Mouse (Mus musculus) heart, embryonic 13.5 days (tissue): ENCODE data around the gene Nms. TPM values are rescaled to one million over a fixed set of nuclear protein-coding genes. Genes with fewer than 3 reads are reported as not detected.

ENCODE experiments used
- ATAC-seq: fragments of 200-750 bp; cut with Nextera tagmentation; 2 replicates; pipeline ENCODE4 v1.8.0; 2017; ENCODE audit warnings: moderate TSS enrichment; ENCODE audit not compliant: insufficient number of reproducible peaks, low FRiP score, low TSS enrichment; ENCODE audit errors: extremely low read depth
- H3K27ac ChIP-seq: fragments of 300-500 bp; sonication (generic); replicated peaks from 2 replicates; pipeline ENCODE4 v1.5.1; 2015; ENCODE audit warnings: moderate library complexity, mild to moderate bottlenecking, inconsistent platforms
- H3K27me3 ChIP-seq: fragments of 300-500 bp; sonication (generic); replicated peaks from 2 replicates; pipeline ENCODE4 v1.6.1; 2015; ENCODE audit warnings: mild to moderate bottlenecking, inconsistent platforms
- H3K36me3 ChIP-seq: fragments of 300-500 bp; sonication (generic); 2 replicates; pipeline ENCODE4 v1.6.1; 2015; ENCODE audit warnings: mild to moderate bottlenecking, inconsistent platforms
- H3K4me1 ChIP-seq: fragments of 300-500 bp; sonication (generic); 2 replicates; pipeline ENCODE4 v1.6.1; 2015; ENCODE audit warnings: inconsistent platforms
- H3K4me2 ChIP-seq: fragments of 300-500 bp; sonication (generic); 2 replicates; pipeline ENCODE4 v1.6.1; 2015; ENCODE audit warnings: inconsistent platforms, mild to moderate bottlenecking, moderate library complexity
- H3K4me3 ChIP-seq: fragments of 300-500 bp; sonication (generic); 2 replicates; pipeline ENCODE4 v1.5.1; 2015; ENCODE audit warnings: moderate library complexity, mild to moderate bottlenecking, inconsistent platforms
- H3K9ac ChIP-seq: fragments of 300-500 bp; sonication (generic); 2 replicates; pipeline ENCODE4 v1.6.1; 2015; ENCODE audit warnings: inconsistent platforms, mild to moderate bottlenecking, moderate library complexity
- H3K9me3 ChIP-seq: fragments of 300-500 bp; sonication (generic); 2 replicates; pipeline ENCODE4 v1.6.1; 2016; ENCODE audit warnings: inconsistent platforms
- WGBS: fragments of 180-500 bp; shearing (Covaris S2); methylation state at CpG from one replicate; pipeline ENCODE4 v1.1.7; 2015; ENCODE audit warnings: mixed read lengths; 5-methylcytosine and 5-hydroxymethylcytosine counted together
- polyA plus RNA-seq: library from polyadenylated mRNA; unstranded; fragments of >200 nt; fragmentation: Nextera tagmentation; extraction: Ambion mirVana; gene quantifications from 2 replicates; pipeline ENCODE4 v1.2.1, GENCODE M21; 2015

Nms gene
- polyA plus RNA-seq, 1 experiment from 2014 or later = not detected

DNA sequence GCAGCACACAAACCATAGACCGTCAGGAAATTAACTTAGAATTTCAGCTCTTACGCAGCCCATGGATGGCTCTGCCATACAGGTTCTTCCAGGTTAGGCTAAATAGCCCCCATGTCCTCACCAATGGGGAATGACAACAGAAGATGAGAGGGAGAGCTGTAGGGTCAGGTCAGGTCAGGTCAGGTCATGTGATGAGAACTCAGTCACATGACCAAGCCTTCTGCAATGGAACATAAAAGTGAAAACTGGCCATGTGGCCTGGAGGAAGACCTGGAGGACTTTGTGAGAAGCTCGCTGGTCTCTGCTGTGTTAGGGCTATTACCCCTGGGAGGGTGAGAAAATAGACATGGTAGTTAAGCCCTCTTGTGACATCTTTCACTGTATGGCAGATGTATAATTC lies 17.5 kb downstream of the Nms start:
- H3K4me2 ChIP-seq = no peak overlapping the region
- no peaks in the 10 kb centered on the region for H3K27me3 ChIP-seq
- H3K4me3 ChIP-seq = no peak overlapping the region
- H3K27ac ChIP-seq = no peak overlapping the region
- H3K36me3 ChIP-seq = no peaks in the 10 kb centered on the region
- no peak for ATAC-seq
- no peak overlapping the region for H3K9ac ChIP-seq
- no peaks in the 10 kb centered on the region for H3K4me1 ChIP-seq
- no peaks in the 10 kb centered on the region for H3K9me3 ChIP-seq
- WGBS = 80% methylated on average over 3 of the region's 3 CpGs

GRCm38 (mm10) chr1:38969116-38969515 lies 30.2 kb downstream of the Nms start:
- no peak overlapping the region for H3K9ac ChIP-seq
- ATAC-seq = no peak
- no peak overlapping the region for H3K27ac ChIP-seq
- H3K36me3 ChIP-seq = no peaks in the 10 kb centered on the region
- no peaks in the 10 kb centered on the region for H3K9me3 ChIP-seq
- no peak overlapping the region for H3K4me2 ChIP-seq
- 80% methylated on average over 1 of the region's 1 CpGs for WGBS
- no peak overlapping the region for H3K4me3 ChIP-seq
- H3K4me1 ChIP-seq = no peaks in the 10 kb centered on the region
- no peaks in the 10 kb centered on the region for H3K27me3 ChIP-seq

DNA sequence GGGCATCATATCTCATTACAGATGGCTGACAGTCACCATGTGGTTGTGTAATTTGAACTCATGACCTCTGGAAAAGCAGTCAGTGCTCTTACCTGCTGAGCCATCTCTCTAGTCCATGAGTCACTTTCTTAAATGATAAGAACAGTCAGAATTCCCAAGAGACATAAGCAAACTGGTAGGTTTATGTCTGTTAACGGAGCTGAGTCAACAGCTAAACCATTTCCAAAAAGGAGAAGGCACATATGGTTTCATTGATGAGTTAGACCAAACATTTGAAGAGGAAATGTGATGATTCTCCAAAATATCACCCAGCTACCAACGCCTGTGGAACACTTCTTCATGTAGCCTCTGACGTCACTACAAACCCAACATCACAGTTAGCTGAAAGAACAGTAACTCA lies 32.8 kb downstream of the Nms start:
- Histone ChIP-seq H3K9ac (no peak overlapping the region), H3K4me2 (no peak overlapping the region), H3K9me3 (no peaks in the 10 kb centered on the region), H3K27ac (no peak overlapping the region), H3K27me3 (no peaks in the 10 kb centered on the region), H3K36me3 (no peaks in the 10 kb centered on the region), H3K4me3 (no peak overlapping the region), H3K4me1 (no peaks in the 10 kb centered on the region)
- WGBS = 75% methylated on average over 3 of the region's 3 CpGs
- ATAC-seq = no peak

DNA sequence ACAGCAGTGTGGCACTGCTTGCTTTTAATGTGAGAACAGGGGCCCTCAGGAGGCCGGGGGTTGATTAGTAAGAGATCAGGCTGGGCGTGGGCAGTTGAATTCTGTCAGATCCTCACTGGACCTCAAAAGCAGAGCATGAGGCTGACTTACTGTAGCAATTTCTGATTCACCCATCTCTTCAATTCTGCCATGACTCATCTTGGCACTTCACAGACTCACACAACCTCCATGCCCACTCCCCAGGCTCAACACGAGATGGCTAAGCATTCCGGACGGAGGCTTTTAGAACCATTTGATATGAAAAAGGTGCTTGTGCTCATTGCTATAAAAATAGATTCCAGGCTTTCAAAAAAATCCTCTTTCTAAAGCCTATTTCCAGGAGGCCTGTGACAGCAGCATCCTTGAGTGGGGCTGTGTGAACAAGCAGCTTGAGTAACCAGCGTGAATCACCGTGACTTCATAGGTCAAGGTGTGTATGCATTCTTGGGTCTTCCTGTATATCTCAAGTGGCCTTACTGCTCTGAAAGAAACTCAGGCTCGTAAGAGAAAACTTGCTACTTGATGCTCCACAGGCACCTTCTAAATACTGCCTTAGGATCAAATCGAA lies 34.1 kb downstream of the Nms start:
- no peak for ATAC-seq
- no peak overlapping the region for H3K9ac ChIP-seq

GRCm38 (mm10) chr1:38979953-38980352 lies 41.0 kb downstream of the Nms start:
- Histone ChIP-seq H3K27ac (no peak overlapping the region), H3K4me2 (no peak overlapping the region), H3K4me1 (no peaks in the 10 kb centered on the region), H3K9me3 (no peaks in the 10 kb centered on the region), H3K9ac (no peak overlapping the region), H3K36me3 (no peaks in the 10 kb centered on the region), H3K27me3 (peaks cover 5% of the 10 kb centered on the region; the same call in 1 of the 2 replicates), H3K4me3 (no peak overlapping the region)
- WGBS = 46% methylated on average over 7 of the region's 7 CpGs
- no peak for ATAC-seq

More for the DNA sequence above, 34.1 kb downstream of the Nms start:
- Histone ChIP-seq H3K36me3 (no peaks in the 10 kb centered on the region), H3K27me3 (peaks cover under 1% of the 10 kb centered on the region; the same call in 1 of the 2 replicates), H3K27ac (no peak overlapping the region), H3K4me2 (no peak overlapping the region), H3K9me3 (no peaks in the 10 kb centered on the region), H3K4me1 (no peaks in the 10 kb centered on the region), H3K4me3 (no peak overlapping the region)
- WGBS = 71% methylated on average over 9 of the region's 9 CpGs

GRCm38 (mm10) chr1:38983870-38984269 lies 44.9 kb downstream of the Nms start:
- Histone ChIP-seq H3K4me2 (no peak overlapping the region), H3K4me3 (no peak overlapping the region), H3K4me1 (peaks cover 11% of the 10 kb centered on the region), H3K27ac (no peak overlapping the region), H3K9me3 (no peaks in the 10 kb centered on the region), H3K27me3 (no peaks in the 10 kb centered on the region), H3K36me3 (no peaks in the 10 kb centered on the region), H3K9ac (no peak overlapping the region)
- ATAC-seq = no peak
- 16% methylated on average over 2 of the region's 2 CpGs for WGBS

DNA sequence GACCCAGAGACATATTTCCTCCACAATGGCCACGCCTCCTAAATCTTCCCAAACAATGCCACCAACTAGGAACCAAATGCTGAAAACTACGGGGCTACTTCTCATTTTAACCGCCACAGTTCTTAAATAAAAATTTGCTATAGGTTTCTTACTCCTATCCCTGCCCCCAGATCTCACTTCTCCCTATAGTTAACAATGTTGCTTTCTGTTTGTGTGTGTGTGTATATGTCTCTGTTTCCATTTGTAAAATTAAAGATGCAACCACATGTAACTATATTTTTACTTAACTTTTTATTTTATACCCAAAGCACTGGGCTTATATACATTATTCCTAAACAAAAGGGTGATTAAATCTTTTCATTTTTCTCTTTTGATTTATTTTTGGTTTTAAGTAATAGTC lies 46.4 kb downstream of the Nms start, which contains the start of gene Pdcl3:
TSS of gene Pdcl3 (plus strand) at position 301 of the 400 bp plus-strand sequence.
- Histone ChIP-seq H3K27ac (peak within 1 kb of the TSS; percentile 87; the same call in 1 of the 2 replicates), H3K4me2 (no peak within 1 kb of the TSS), H3K36me3 (0 out of 2 replicates have a peak, but pooled peaks cover 5% of the 10 kb centered on the region), H3K9me3 (no peaks in the 10 kb centered on the region), H3K27me3 (no peaks in the 10 kb centered on the region), H3K4me1 (peaks cover 19% of the 10 kb centered on the region), H3K9ac (no peak within 1 kb of the TSS), H3K4me3 (no peak within 1 kb of the TSS)
- WGBS = 83% methylated on average over 3 of the region's 3 CpGs
- no peak for ATAC-seq

GRCm38 (mm10) chr1:38987080-38987864 lies 48.3 kb downstream of the Nms start:
- H3K27ac ChIP-seq = peak overlapping the region; percentile 90
- peak; percentile 96 for ATAC-seq
- H3K4me2 ChIP-seq = peak overlapping the region; percentile 91
- no peaks in the 10 kb centered on the region for H3K27me3 ChIP-seq
- 4% methylated on average over 38 of the region's 38 CpGs for WGBS
- H3K4me3 ChIP-seq = peak overlapping the region; percentile 86
- H3K9ac ChIP-seq = peak overlapping the region; percentile 97
- peaks cover 29% of the 10 kb centered on the region for H3K4me1 ChIP-seq
- H3K9me3 ChIP-seq = no peaks in the 10 kb centered on the region
- peaks cover 19% of the 10 kb centered on the region for H3K36me3 ChIP-seq

GRCm38 (mm10) chr1:38987865-38988211 lies 48.9 kb downstream of the Nms start:
- under 1% methylated on average over 25 of the region's 25 CpGs for WGBS
- H3K4me1 ChIP-seq = peaks cover 34% of the 10 kb centered on the region
- H3K9ac ChIP-seq = peak overlapping the region; percentile 97
- H3K27ac ChIP-seq = peak overlapping the region; percentile 90
- no peaks in the 10 kb centered on the region for H3K9me3 ChIP-seq
- peaks cover 25% of the 10 kb centered on the region for H3K36me3 ChIP-seq
- peak overlapping the region; percentile 86 for H3K4me3 ChIP-seq
- no peaks in the 10 kb centered on the region for H3K27me3 ChIP-seq
- ATAC-seq = peak; percentile 78
- peak overlapping the region; percentile 91 for H3K4me2 ChIP-seq

GRCm38 (mm10) chr1:38988357-38988756 lies 49.4 kb downstream of the Nms start:
- Histone ChIP-seq H3K4me3 (peak overlapping the region; percentile 86), H3K9me3 (no peaks in the 10 kb centered on the region), H3K27me3 (no peaks in the 10 kb centered on the region), H3K9ac (peak overlapping the region; percentile 97), H3K4me1 (peaks cover 34% of the 10 kb centered on the region), H3K4me2 (peak overlapping the region; percentile 91), H3K36me3 (peaks cover 30% of the 10 kb centered on the region), H3K27ac (peak overlapping the region; percentile 90)
- ATAC-seq = no peak
- WGBS = 12% methylated on average over 7 of the region's 7 CpGs

GRCm38 (mm10) chr1:38992365-38992764 lies 53.4 kb downstream of the Nms start:
- ATAC-seq = no peak
- Histone ChIP-seq H3K4me2 (no peak overlapping the region), H3K9me3 (no peaks in the 10 kb centered on the region), H3K4me3 (no peak overlapping the region), H3K4me1 (peaks cover 31% of the 10 kb centered on the region), H3K9ac (no peak overlapping the region), H3K27ac (no peak overlapping the region), H3K36me3 (peaks cover 66% of the 10 kb centered on the region), H3K27me3 (no peaks in the 10 kb centered on the region)
- 72% methylated on average over 3 of the region's 3 CpGs for WGBS
